21 mouse cellular contexts compared by ENCODE assay signal in genomic region chr5:74778076-74778465, GRCm38 (mm10).
"Had no signal": no experiment of that assay in that cellular context is flagged by ENCODE, and none has a peak within 500 bp of the region (broad histone marks: within the 10 kb centered on the region; RNA-seq: fewer than 3 reads in every experiment).

No protein-coding gene starts in this region.

- H3K4me3 ChIP-seq: gastrocnemius, adult 2 months; heart, embryonic 10.5 days; heart, embryonic 12.5 days; hindbrain, embryonic 10.5 days; hindbrain, embryonic 12.5 days; intestine, embryonic 15.5 days; layer of hippocampus, adult 2 months; left cerebral cortex, adult 2 months; limb, embryonic 13.5 days; limb, embryonic 15.5 days; liver, embryonic 12.5 days had no signal

- H3K36me3 ChIP-seq: heart, embryonic 10.5 days; heart, embryonic 12.5 days; hindbrain, embryonic 10.5 days; hindbrain, embryonic 12.5 days; intestine, embryonic 15.5 days; limb, embryonic 13.5 days; limb, embryonic 15.5 days; liver, embryonic 12.5 days had no signal

- H3K9me3 ChIP-seq: heart, embryonic 10.5 days; heart, embryonic 12.5 days; hindbrain, embryonic 10.5 days; hindbrain, embryonic 12.5 days; intestine, embryonic 15.5 days; limb, embryonic 13.5 days; limb, embryonic 15.5 days; liver, embryonic 12.5 days had no signal

- H3K27me3 ChIP-seq: hindbrain, embryonic 12.5 days; intestine, embryonic 15.5 days; limb, embryonic 13.5 days; limb, embryonic 15.5 days; liver, embryonic 12.5 days had no signal

- H3K27ac ChIP-seq: gastrocnemius, adult 2 months; heart, embryonic 10.5 days; hindbrain, embryonic 10.5 days; hindbrain, embryonic 12.5 days; hindbrain, embryonic 14.5 days; intestine, embryonic 15.5 days; layer of hippocampus, adult 2 months; left cerebral cortex, adult 2 months; limb, embryonic 13.5 days; limb, embryonic 15.5 days; liver, embryonic 12.5 days; liver, embryonic 14.5 days had no signal

- DNase-seq: gastrocnemius, adult 2 months; gastrocnemius, postnatal 10 days; gastrocnemius, postnatal 25 days; heart, adult 18-20 months; kidney, adult 18-20 months; kidney, adult 8-10 months; kidney, postnatal 10 days; kidney, postnatal 25 days; kidney, postnatal 4 days had no signal

- H3K4me1 ChIP-seq: heart, embryonic 10.5 days; intestine, embryonic 15.5 days; liver, embryonic 12.5 days had no signal
